Mouse (Mus musculus) bone marrow, adult 2 months (tissue): Measurements from ENCODE around the gene Ndufv1.

Experiments used
- CTCF ChIP-seq: fragments of 200-500 bp; IDR thresholded peaks from 2 replicates; pipeline ENCODE4 v1.5.1; 2011; ENCODE audit warnings: low read length, control low read depth; ENCODE audit not compliant: control insufficient read depth, insufficient read depth
- POLR2A ChIP-seq: fragments of 200-500 bp; IDR thresholded peaks from 2 replicates; pipeline ENCODE4 v1.6.1; 2011; ENCODE audit warnings: low read depth, mild to moderate bottlenecking, control low read depth, low read length, borderline replicate concordance; ENCODE audit not compliant: control insufficient read depth

DNA sequence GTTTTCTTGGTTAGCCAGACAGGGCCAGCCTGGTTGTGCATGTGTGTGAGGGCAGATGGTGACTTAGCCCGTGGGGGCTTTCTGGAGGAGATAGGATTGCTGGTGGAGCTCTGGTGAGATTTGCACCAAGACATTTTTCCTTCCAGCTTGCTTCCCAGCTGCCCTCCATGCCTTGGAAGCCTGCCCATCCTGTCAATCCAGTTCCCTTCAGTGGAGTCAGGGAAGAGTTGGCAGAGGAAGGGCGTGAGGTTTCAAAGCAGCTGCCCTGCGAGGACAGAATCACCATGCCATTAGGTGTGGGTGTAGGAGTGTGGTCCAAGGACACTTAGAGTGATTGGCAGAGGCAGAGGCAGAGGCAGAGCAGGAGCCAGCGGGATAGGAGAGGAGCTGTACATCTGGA lies 54.1 kb downstream of the Ndufv1 start, which contains the start of gene Aldh3b3:
- TF ChIP-seq CTCF (no peak), POLR2A (no peak)
